Mouse (Mus musculus): ENCODE measurements around the gene Dhx33.
A peak's percentile ranks its signal among the peaks of the same experiment; 100 is the strongest.

Dhx33 gene

GRCm38 (mm10) chr11:70980751-70981510 lies 23.3 kb downstream of the Dhx33 start:
- no peak for DNase-seq

- no peak for DNase-seq
Measured at GRCm38 (mm10) chr11:70980232-70980631, 24.0 kb downstream of the Dhx33 start.

GRCm38 (mm10) chr11:70977293-70977692 lies 26.9 kb downstream of the Dhx33 start:
- no peak for DNase-seq

GRCm38 (mm10) chr11:70975193-70975592 lies 29.0 kb downstream of the Dhx33 start:
- no peak for DNase-seq

- DNase-seq: no peak
Measured at GRCm38 (mm10) chr11:70973947-70974346, 30.3 kb downstream of the Dhx33 start.

- no peak for DNase-seq
Measured at GRCm38 (mm10) chr11:70972586-70972985, 31.7 kb downstream of the Dhx33 start.

- DNase-seq: no peak
Measured at GRCm38 (mm10) chr11:70970560-70971540, 33.4 kb downstream of the Dhx33 start.

- DNase-seq: peak; percentile 91
Measured at GRCm38 (mm10) chr11:70969821-70970559, 34.2 kb downstream of the Dhx33 start, which contains the start of the genes Nup88 and Rpain. Gene Nup88 (minus strand): TSS chr11:70969973. Gene Rpain (plus strand): TSS chr11:70970213.

GRCm38 (mm10) chr11:70969271-70969794 lies 34.9 kb downstream of the Dhx33 start:
- DNase-seq: peak; percentile 50

- no peak for DNase-seq
Measured at GRCm38 (mm10) chr11:70964222-70964907, 39.9 kb downstream of the Dhx33 start.

- DNase-seq: no peak
Measured at GRCm38 (mm10) chr11:70960786-70961554, 43.3 kb downstream of the Dhx33 start.

GRCm38 (mm10) chr11:70954711-70955110 lies 49.5 kb downstream of the Dhx33 start:
- no peak for DNase-seq

GRCm38 (mm10) chr11:70944935-70945817 lies 59.1 kb downstream of the Dhx33 start:
- DNase-seq: no peak

- DNase-seq: peak; percentile 11
Measured at GRCm38 (mm10) chr11:70943651-70944050, 60.6 kb downstream of the Dhx33 start.

GRCm38 (mm10) chr11:70942596-70942995 lies 61.6 kb downstream of the Dhx33 start:
- no peak for DNase-seq

GRCm38 (mm10) chr11:70935316-70935715 lies 68.9 kb downstream of the Dhx33 start:
- peak; percentile 9 for DNase-seq

All from right cerebral cortex, postnatal 14 days (tissue).